Mouse (Mus musculus) kidney, postnatal 4 days (tissue): ENCODE measurements around the gene Kirrel3.
A peak's percentile ranks its signal among the peaks of the same experiment; 100 is the strongest.

Experiments
- DNase-seq, 2 experiments: peaks; one replicate each; pipeline ENCODE4 v3.0.0; 2021; ENCODE audit warnings: mixed read lengths in 2 of 2

Gene Kirrel3

GRCm38 (mm10) chr9:34993467-34994211 lies 507.9 kb downstream of the Kirrel3 start:
- peak; percentile 59 to 71 for DNase-seq

GRCm38 (mm10) chr9:34995078-34995477 lies 509.4 kb downstream of the Kirrel3 start:
- no peak for DNase-seq

GRCm38 (mm10) chr9:34995660-34996378 lies 510.1 kb downstream of the Kirrel3 start:
- DNase-seq, result peak; percentile 56 to 73

GRCm38 (mm10) chr9:34997880-34998865 lies 512.5 kb downstream of the Kirrel3 start:
- DNase-seq, result peak in 1 of 2 experiments; percentile 10

GRCm38 (mm10) chr9:35004113-35004512 lies 518.4 kb downstream of the Kirrel3 start:
- no peak for DNase-seq

- DNase-seq, result no peak
Measured at GRCm38 (mm10) chr9:35007697-35008341, 522.1 kb downstream of the Kirrel3 start.

- peak; percentile 37 to 57 for DNase-seq
Measured at GRCm38 (mm10) chr9:35016762-35017161, 531.1 kb downstream of the Kirrel3 start.

- DNase-seq, result peak in 1 of 2 experiments; percentile 35
Measured at GRCm38 (mm10) chr9:35017563-35017962, 531.9 kb downstream of the Kirrel3 start.

- no peak for DNase-seq
Measured at GRCm38 (mm10) chr9:35018056-35018455, 532.4 kb downstream of the Kirrel3 start.

- peak; percentile 40 to 63 for DNase-seq
Measured at GRCm38 (mm10) chr9:35019372-35019771, 533.7 kb downstream of the Kirrel3 start.

GRCm38 (mm10) chr9:35020015-35020653 lies 534.4 kb downstream of the Kirrel3 start:
- no peak for DNase-seq

- DNase-seq, result no peak
Measured at GRCm38 (mm10) chr9:35021744-35022143, 536.0 kb downstream of the Kirrel3 start.

GRCm38 (mm10) chr9:35024591-35025496 lies 539.1 kb downstream of the Kirrel3 start:
- DNase-seq, result peak in 1 of 2 experiments; percentile 33

- DNase-seq, result no peak
Measured at GRCm38 (mm10) chr9:35026311-35026710, 540.6 kb downstream of the Kirrel3 start.

- DNase-seq, result peak; percentile 41 to 48
Measured at GRCm38 (mm10) chr9:35026897-35027311, 541.2 kb downstream of the Kirrel3 start.

GRCm38 (mm10) chr9:35027382-35027997 lies 541.8 kb downstream of the Kirrel3 start:
- no peak for DNase-seq

GRCm38 (mm10) chr9:35030823-35031222 lies 545.1 kb downstream of the Kirrel3 start:
- DNase-seq, result peak; percentile 35 to 48

GRCm38 (mm10) chr9:35032457-35032856 lies 546.8 kb downstream of the Kirrel3 start:
- DNase-seq, result no peak

- no peak for DNase-seq
Measured at GRCm38 (mm10) chr9:35035074-35035473, 549.4 kb downstream of the Kirrel3 start.
